Mouse (Mus musculus) c-Kit-positive CD71-negative TER-119-negative erythroid progenitor cells, embryonic 14.5 days (primary cell): ENCODE measurements around the gene Gjb3.

Source experiments
- DNase-seq: peaks from one replicate; pipeline ENCODE4 v3.0.0-alpha.2; 2013; ENCODE audit warnings: low read depth

The Gjb3 gene

DNA sequence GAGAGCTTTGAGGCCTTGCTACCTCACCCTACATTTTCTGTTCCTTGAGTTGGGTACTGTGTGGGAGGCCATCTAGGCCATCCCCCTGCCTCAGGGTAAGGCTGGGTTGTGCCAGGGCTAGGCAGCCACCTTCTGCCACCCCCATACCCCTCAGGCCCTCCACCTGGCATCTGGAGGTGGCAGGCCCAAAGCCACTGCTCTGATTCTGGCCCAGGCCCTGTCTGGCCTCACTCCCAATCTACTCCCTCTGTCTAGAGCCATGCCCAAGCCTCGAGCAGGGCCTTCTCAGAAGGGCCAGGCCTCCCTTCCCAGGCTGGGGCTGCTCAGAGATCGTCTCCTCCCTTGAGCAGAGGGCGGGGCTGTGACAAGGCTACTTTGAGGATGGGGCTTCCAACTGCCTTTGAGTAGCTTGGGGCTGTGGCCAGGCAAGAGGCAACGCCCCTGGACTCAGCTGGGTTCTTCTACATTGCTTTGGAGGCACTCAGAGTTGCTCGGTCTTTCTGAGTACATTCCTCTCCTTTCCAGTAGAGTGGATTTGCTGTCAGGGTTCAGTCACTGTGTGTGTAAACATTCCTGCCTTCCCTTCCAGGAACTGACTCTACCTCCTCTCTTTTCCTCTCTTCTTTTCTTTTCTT, 4.3 kb upstream of the Gjb3 start:
- DNase-seq = no peak

DNA sequence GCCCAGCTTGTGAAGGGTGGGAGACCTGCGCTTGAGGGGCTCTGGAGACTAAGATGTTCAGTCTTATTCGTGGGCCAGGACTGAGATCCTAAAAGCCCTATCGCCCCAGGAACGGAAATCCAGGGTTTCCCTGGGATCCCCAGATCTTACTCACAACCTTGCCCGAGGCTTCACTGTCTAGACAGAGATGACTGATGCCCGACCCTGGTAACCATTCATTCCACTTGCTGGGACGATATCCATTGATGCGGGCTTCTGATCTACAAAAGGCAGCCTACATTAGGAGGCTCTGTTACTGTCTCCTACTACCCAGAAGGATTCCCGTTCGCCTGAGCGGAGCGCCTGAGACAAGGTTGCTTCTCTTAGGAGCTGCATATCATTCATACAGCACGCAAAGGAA, 527 bp upstream of the Gjb3 start:
- no peak for DNase-seq

DNA sequence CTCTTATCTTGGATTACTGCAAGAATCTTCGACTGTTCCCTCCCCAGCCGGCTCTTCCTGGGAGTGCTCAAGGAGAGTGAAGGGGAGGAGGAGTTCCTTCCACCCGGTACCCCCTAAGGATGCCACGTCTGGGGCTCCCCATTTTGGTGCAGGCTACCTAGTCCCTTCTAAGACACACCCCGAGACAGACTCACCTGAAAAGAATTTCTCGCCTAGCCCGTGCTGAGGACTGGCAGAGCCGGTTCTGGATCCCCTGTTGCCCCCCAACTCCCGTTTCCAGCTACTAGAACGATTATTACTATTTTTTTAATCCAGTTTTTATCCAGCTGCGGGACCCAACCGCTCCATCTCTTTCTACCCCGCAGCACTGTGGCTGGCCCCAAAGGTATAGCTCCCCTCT, 893 bp downstream of the Gjb3 start:
- no peak for DNase-seq

DNA sequence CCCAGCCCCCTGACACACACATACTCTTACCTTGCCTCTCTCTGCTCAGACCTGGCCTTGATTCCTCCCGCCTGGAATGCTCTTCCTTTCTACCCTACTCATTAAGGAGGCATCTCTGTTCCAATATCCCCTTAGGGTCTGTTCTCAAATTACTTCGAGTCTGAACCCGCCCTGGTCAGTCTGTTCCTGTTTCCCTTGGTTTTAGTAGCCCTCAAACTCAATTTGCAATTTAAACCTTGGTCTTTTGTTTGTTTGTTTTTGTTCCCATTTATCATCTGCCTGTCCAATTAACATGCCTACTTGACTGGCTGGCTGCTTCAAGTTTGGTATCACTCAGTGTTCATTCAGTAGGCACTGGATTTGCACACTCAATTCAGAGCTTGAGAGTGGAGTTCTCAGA, 1.6 kb downstream of the Gjb3 start:
- DNase-seq = no peak

DNA sequence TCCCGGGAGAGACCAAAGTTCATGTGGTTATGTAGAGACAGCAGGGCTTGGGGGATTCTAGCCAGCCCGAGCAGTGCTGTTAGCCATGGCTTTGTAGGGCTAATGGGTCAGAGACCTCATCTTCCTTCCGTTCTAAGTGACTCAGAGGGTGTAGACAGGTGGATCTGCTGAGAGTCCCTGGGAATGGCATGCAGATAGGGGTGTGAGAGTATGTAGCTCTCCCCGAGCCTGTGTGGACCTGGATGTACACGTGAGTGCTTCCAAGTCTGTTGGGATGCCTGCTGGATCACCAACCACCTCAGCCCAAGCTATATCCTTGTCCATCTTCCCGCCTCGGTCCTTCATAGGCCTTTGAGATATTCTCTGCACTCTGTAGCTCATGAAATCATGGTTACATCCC, 2.3 kb downstream of the Gjb3 start:
- no peak for DNase-seq

DNA sequence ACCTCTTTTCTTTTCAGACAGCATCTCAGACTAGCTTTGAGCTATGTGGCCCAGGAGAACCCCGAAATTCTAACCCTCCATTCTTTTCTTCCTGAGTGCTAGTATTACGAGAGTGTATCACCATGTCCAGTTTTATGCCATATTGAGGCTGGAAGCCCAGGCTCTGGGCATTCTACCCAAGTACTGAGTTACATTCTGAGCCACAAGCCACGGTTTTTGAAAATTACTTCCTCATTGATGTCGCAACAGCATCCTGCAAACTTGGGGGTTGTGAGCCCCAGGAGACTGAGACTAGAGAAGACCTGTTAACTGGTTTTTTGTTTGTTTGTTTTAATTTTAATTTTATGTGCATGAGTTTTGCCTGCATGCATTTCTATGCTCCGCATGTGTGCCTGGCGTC, 2.9 kb downstream of the Gjb3 start:
- DNase-seq = no peak

DNA sequence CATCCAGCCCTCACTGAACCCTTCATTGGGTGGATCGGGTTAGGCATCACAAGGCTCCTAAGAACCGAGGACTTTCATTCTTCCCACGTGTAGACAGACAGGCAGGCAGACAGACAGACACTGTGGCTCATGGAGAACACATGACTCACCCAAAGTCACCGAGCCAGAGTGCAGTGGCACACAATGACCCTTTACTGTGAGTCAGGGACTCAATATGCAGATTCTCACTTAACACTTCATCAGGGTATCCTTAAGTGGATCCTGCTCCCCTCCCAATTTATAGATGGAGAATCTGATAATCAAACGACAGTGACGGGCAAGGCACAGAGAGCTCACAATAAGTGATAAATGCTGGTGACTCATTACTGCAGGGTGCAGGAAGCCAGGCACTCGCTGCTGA, 3.4 kb downstream of the Gjb3 start:
- no peak for DNase-seq

DNA sequence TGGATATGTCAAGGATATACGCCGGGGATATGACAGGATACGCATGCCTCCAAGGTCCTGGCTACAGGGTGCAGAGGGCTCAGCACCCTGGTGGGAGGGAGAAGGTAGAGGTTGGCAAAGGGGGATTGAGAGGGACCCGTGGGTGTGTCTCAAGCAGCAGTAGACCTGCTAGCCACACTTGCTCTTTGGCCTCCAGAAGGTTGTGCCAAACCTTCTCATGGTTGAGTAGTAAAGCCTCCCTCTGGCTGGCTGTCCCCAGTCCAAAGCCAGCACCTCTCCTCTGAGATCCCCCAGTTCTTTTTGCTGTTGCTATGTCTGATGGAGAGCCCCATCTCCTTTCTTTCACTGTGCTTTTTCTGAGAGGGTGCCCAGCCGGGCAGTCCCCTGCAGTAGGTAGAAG, 5.4 kb downstream of the Gjb3 start:
- no peak for DNase-seq

DNA sequence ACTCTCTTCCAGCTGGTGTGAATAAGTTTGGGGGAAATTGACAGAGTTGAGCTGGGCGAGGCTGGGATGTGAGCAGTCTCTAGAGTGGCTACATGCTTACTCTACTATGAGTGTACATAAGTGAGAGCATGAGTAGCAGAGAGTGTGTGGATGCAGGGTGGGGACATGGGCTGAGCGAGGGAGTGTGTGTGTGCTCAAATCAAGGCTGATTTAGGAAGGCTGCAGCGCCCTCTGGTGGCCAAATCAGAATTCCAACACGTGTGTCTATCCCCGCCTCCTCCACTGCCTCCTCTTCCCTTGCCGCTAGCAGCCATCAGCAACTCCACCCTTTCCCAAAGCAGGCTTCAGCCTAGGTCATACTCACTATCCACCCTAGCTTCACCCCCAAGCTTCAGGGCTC, 5.9 kb downstream of the Gjb3 start:
- DNase-seq = peak; percentile 70

DNA sequence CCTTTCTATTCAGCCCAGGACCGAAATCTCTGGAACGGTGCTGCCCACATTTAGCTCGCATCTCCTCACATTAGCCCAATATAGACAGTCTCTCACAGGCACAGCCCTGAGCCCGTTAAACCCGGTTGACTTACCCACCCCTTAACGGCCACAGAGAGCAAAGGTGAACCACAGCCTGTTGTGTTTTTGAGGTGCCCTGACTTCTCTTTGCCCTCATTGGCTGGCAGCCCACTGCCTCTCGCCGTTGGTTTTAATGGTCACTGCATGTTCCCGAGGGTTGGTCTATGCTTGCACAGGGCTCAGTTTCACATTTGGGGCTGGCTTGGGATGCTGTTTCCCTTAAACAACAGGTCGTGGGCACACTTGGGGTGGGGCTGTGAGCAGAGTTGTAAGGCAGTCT, 6.3 kb downstream of the Gjb3 start:
- DNase-seq = no peak

DNA sequence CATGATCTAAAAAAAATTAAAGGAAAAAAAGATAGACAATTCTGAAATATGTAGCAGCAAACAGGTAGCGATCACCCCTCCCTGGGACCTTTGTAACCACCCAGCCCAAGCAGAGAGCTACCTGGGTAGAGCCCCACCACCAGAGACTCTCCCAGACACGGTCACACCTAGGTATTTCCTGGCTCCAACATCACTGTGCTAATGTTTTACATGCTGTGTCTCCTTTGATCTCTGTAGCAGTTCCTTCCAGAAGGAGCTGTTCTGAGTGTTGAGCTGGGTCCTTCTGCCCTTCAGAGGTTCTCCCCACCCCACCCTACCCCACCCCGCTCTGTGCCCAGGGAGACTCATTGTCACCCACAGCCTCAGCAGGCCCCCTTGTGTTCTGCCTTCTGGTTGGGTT, 7.0 kb downstream of the Gjb3 start:
- no peak for DNase-seq

DNA sequence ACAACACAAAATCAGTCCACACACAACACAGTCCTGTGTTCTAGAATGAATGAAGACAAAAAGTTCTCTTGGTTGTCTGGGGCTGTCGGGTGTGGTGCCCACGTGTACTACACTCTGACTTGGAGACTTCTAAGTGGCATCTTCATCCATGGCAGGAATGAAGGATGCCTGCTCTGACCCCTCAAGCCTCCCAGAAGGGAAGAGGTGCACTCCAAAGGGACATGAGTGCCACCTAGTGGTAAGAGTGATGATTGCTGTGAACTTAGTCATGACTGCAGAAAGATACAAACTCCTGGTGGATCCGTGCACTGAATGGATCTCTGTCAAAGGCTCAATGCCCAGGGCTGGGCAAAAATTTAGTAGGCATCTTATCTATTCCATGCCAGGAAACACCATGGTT, 11.0 kb downstream of the Gjb3 start:
- peak; percentile 68 for DNase-seq

DNA sequence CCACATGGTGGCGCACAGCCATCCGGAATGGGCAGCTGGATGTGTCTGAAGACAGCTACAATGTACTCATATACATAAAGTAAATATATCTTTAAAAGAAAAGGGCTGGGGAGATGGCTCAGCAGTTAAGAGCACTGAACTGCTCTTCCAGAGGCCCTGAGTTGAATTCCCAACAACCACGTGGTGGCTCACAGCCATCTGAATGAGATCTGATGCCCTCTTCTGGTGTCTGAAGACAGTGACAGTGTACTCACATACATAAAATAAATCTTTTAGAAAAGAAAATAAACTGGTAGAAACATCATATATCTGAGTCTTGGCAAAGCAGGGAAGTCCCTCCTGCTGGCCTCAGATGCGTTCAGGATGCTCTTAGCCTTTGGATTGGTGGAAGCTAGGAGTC, 13.5 kb downstream of the Gjb3 start:
- no peak for DNase-seq

DNA sequence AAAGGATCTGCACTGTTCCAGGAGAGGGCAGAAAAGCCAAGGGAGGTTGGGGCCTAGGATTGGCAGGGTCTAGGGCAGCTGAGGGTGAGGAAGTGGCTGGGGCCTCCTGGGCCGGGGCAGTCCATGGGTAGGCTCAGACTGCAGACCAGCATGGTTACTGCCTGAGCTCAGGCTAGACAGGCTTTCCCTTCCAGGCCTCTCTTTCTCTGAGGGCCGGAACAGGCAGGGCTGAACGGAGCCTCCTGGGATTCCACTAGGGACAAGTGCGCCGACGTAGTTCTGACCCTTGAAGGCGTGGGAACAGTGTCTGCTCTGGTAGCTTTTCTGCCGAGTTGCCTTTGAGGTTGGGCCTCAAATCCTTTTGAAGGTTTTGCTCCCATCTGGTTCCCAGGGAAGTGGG, 14.9 kb downstream of the Gjb3 start:
- DNase-seq = no peak

DNA sequence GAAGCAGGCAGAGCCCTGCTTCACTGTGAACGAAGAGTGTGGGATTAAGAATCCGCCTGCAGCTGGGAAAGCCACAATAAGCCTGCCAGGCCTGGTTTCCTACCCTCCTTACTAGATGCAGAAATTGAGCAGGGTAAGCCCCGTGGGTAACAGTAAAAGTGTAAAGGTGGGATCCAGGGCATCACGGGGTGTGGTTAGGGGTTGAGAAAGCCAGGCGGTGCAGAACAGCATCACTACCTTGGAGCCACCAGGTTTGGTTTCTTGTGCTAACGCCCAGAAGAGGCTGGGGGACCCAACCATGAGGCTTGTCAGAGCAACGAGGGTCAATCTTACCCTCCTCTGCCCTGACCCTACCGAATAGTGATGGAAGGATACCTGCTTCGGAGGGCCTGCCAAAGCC, 16.1 kb downstream of the Gjb3 start:
- no peak for DNase-seq

DNA sequence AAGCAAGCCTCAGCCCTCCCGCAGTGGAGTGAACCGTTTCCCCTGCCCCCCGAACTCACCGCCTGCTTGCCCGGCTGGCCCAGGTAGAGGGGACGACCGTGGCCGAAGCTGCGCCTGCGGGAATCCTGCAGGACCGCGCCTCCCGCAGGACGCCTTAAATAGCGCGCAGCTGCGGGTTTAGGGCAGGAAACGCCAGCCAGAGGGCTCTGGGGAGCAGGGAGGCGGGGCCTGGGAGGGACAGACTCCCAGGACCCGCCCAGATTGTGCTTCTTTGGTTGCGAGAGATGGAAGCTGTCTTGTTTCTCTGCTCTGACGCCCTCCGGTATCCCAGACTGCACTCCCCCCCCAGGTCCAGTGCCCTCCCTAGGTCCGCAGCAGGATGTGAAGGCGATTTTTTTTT, 16.8 kb downstream of the Gjb3 start, which contains the start of gene Gja4:
Gene Gja4 (minus strand): TSS at position 179 of the 400 bp plus-strand sequence.
- DNase-seq = peak; percentile 43

DNA sequence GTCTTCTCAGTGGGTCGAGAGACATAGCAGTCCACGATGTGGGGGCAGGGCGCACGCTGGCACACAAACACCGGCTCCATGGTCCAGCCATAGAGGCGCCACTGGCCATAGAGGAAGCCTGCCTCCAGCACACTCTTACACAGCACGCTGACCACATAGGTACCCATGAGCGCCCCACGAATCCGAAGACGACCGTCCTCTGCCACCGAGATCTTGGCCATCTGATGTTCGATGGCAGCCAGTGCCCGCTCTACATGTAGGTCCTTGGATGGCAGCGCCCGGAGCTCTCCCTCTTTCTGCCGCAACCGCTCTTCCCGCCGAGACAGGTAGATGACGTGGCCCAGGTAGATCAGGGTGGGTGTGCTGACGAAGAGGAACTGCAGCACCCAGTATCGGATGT, 18.3 kb downstream of the Gjb3 start:
- no peak for DNase-seq

DNA sequence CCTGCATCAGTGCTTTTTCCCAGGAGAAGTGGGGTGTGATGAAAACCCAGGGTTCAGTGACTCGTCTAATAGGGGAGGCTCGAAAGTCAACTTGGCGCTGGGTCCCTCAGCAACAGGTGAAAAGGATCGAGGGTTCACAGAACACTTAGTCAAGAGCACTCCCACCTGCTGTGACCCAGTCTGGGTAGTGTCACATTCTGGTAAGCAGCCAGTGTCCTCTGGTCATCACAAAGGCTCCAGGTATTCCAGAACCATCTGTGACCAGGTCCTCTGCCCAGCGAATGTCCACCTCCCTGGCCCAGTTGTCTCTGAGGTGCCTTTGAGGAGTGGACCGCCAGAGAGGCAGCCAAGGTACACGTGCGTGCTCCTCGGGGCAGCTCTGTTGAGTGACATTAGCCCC, 19.1 kb downstream of the Gjb3 start:
- no peak for DNase-seq

DNA sequence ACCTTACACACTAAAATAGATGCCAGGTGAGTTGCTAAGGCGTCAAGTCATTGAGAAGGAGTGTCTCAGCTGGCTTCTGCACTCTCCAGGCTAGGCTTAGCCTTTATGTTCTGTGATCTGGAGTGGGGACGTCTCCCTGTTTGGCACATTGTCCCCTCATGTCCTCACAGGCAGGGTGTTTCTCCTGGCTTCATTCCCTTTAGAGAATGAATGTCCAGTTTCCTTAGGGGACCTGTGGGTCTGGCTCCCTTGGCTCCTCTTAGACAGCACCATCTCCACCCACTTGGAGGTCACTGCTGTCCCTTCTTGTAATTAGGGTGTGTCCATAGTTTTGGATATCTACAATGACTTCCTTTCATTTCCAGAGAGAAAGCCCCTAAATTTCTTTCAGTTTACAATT, 23.7 kb downstream of the Gjb3 start:
- no peak for DNase-seq

DNA sequence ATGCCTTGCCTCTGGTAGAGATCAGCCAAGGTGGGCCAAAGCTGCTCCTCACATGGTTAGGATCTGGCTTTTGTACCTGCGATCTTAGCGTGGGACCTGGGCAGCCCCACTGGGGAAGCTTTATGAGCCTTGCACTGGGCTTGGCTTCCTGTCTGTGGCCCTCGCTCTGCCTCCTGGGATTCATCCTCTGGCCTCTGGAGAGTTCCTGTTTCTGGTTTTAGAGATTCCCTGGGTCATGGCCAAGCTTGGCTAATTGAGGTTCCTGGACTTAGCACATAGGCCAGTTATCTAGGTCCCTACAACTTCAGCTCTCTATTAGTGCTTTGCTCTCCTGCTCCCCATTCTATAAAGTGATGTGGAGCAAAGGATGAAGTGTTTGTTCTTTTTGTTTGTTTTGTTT, 26.8 kb downstream of the Gjb3 start:
- no peak for DNase-seq

DNA sequence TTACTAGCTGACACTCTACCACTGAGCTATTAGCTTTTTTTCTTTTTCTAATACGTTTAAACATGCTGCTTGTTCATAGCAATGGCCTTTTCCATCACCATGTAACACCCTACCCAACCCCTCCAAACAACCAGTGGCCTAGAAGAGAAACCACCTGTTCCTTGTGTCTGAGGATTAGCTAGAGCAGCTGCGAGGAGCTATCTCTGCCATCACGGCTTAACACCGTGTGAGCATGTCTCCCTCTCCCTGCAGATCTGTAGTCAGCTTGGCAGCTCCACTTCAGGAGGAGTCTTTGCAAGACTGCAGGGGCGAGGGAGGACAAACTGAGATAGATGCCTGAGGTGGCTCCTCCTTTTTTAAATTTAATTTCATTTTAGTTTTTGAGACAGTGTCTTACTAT, 30.1 kb downstream of the Gjb3 start:
- no peak for DNase-seq

DNA sequence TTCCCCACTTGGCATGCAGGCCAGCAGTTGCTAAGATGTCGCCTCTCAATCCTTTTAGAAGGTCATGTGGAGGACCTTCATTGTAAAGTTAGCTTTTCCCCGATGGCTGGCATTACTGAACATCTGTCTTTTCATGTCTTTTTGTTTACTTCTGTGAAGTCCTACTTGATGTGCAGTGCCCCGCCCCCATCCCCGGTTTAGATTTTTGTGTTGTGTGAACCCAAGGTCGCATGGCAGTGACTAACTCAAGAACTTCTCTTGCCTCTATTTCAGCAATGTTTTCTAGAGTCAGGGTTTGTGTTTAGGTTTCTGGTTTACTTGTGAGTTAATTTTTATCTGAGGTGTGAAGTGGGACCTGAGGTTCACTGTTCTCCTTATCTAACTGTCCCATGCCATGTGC, 38.0 kb downstream of the Gjb3 start:
- DNase-seq = no peak

DNA sequence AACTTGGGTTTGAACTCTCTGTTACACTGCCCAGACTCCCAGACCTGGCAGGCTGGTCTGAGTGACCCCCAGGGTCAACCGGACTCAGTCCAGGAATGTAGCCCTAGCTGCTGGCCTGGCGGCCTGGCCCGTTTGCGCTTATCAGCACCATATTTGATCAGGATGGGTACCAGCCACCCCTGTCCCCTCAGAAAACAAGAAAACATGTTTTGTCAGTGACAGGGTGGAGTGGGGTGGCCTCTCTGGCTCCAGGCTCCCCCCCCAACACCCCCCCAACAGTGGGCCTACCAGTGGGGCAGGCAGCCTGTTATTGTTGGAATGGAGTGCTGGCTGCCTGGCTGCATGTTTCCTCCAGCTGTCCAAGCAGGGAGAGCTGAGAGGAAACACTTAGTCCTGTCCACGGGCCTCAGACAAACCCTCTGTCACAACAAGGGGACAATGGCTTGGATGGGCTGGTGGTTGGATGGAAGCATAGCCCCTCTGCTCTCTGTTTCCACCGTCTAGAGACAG, 41.5 kb downstream of the Gjb3 start:
- no peak for DNase-seq

DNA sequence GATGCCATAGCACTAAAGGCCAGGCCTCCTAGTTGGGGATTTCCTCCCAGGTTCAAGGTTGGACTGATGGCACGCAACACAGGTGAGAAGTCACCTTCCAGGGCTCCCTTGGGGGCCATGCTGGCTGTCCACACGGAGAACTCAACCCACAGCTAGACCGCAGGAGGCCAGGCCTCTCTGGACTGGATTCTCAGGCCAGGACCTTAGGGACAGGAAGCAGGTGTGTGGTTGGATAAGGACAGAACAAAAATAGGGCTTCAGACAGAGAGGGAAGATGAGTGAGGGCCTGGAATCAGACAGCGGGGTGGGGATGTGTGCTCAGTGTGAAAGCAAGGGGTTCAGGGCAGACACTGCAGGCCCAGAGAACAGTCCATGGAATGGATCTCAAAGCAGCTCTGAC, 43.7 kb downstream of the Gjb3 start:
- no peak for DNase-seq

DNA sequence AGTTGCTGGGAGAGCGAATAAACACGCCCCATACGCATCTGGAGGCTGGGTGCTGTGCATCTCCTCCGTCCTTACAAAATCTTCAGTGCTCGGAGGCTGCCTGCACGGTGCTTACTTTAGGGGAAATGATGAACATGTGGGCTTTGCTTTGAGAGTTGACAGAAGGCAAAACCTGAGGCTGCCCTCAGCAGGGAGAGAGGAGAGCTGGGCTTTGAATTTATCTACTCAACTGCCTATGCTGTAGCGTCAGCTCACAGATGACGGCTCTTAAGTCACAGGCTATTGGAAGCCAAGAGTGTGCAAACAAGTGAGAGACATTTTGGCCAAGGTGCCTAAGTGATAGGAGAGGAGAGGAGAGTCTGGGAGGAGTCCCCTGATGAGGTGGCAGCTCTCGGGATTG, 51.4 kb downstream of the Gjb3 start:
- no peak for DNase-seq
